Mouse (Mus musculus) bone marrow, adult 2 months (tissue): Measurements from ENCODE around the gene Slc38a9.

Experiments used
- CTCF ChIP-seq: fragments of 200-500 bp; IDR thresholded peaks from 2 replicates; pipeline ENCODE4 v1.5.1; 2011; ENCODE audit warnings: low read length, control low read depth; ENCODE audit not compliant: control insufficient read depth, insufficient read depth
- POLR2A ChIP-seq: fragments of 200-500 bp; IDR thresholded peaks from 2 replicates; pipeline ENCODE4 v1.6.1; 2011; ENCODE audit warnings: low read depth, mild to moderate bottlenecking, control low read depth, low read length, borderline replicate concordance; ENCODE audit not compliant: control insufficient read depth

GRCm38 (mm10) chr13:112757395-112757794 is 96.8 kb downstream of the Slc38a9 start:
- no peak for TF ChIP-seq CTCF
- TF ChIP-seq POLR2A = no peak
